Mouse (Mus musculus): ENCODE data around the gene Slco1c1. TPM values are rescaled to one million over a fixed set of nuclear protein-coding genes. Genes with fewer than 3 reads are reported as not detected.

Slco1c1 gene
- polyA plus RNA-seq, 1 experiment from 2014 or later, result 3.6 TPM

GRCm38 (mm10) chr6:141501171-141501570, 23.0 kb upstream of the Slco1c1 start:
- Histone ChIP-seq H3K4me2 (replicated peaks; ENCODE audit: low read depth, low read length) (no peak overlapping the region), H3K27me3 (ENCODE audit: control insufficient read depth, insufficient read depth, low read length) (no peaks in the 10 kb centered on the region), H3K36me3 (ENCODE audit: control insufficient read depth, insufficient read depth, low read length) (no peaks in the 10 kb centered on the region), H3K27ac (ENCODE audit: low read depth, low read length) (no peak overlapping the region), H3K9me3 (ENCODE audit: control insufficient read depth, low read length) (no peaks in the 10 kb centered on the region), H3K9ac (ENCODE audit: low read depth, low read length) (no peak overlapping the region), H3K4me3 (ENCODE audit: low read depth, low read length) (no peak overlapping the region), H3K4me1 (replicated peaks; ENCODE audit: control insufficient read depth, insufficient read depth, low read length) (no peaks in the 10 kb centered on the region)
- ATAC-seq (ENCODE audit: low FRiP score) (no peak), DNase-seq (ENCODE audit: low spot score) (no peak)
- WGBS, result 74% methylated on average over 3 of the region's 3 CpGs

- Histone ChIP-seq H3K4me1 (replicated peaks; ENCODE audit: control insufficient read depth, insufficient read depth, low read length) (no peaks in the 10 kb centered on the region), H3K9ac (ENCODE audit: low read depth, low read length) (no peak overlapping the region), H3K9me3 (ENCODE audit: control insufficient read depth, low read length) (no peaks in the 10 kb centered on the region), H3K27me3 (ENCODE audit: control insufficient read depth, insufficient read depth, low read length) (no peaks in the 10 kb centered on the region), H3K36me3 (ENCODE audit: control insufficient read depth, insufficient read depth, low read length) (no peaks in the 10 kb centered on the region), H3K27ac (ENCODE audit: low read depth, low read length) (no peak overlapping the region), H3K4me2 (replicated peaks; ENCODE audit: low read depth, low read length) (no peak overlapping the region), H3K4me3 (ENCODE audit: low read depth, low read length) (no peak overlapping the region)
- DNase-seq (ENCODE audit: low spot score) (no peak), ATAC-seq (ENCODE audit: low FRiP score) (no peak)
- WGBS, result 88% methylated on average over 2 of the region's 2 CpGs
Measured at GRCm38 (mm10) chr6:141522541-141522940, 1.6 kb upstream of the Slco1c1 start.

- ATAC-seq (ENCODE audit: low FRiP score), result no peak
- Histone ChIP-seq H3K27me3 (ENCODE audit: control insufficient read depth, insufficient read depth, low read length) (no peaks in the 10 kb centered on the region), H3K4me1 (replicated peaks; ENCODE audit: control insufficient read depth, insufficient read depth, low read length) (no peaks in the 10 kb centered on the region), H3K9me3 (ENCODE audit: control insufficient read depth, low read length) (no peaks in the 10 kb centered on the region), H3K36me3 (ENCODE audit: control insufficient read depth, insufficient read depth, low read length) (no peaks in the 10 kb centered on the region), H3K4me3 (ENCODE audit: low read depth, low read length) (no peak overlapping the region), H3K27ac (ENCODE audit: low read depth, low read length) (no peak overlapping the region), H3K9ac (ENCODE audit: low read depth, low read length) (no peak overlapping the region), H3K4me2 (replicated peaks; ENCODE audit: low read depth, low read length) (no peak overlapping the region)
- no peak for DNase-seq (ENCODE audit: low spot score)
- WGBS, result 67% methylated on average over 1 of the region's 1 CpGs
Measured at GRCm38 (mm10) chr6:141525787-141526186, 1.6 kb downstream of the Slco1c1 start.

- H3K9ac ChIP-seq (ENCODE audit: low read depth, low read length), result no peak overlapping the region
- 82% methylated on average over 6 of the region's 6 CpGs for WGBS
- H3K27me3 ChIP-seq (ENCODE audit: control insufficient read depth, insufficient read depth, low read length), result no peaks in the 10 kb centered on the region
- ATAC-seq (ENCODE audit: low FRiP score), result no peak
- no peaks in the 10 kb centered on the region for H3K9me3 ChIP-seq (ENCODE audit: control insufficient read depth, low read length)
- no peak overlapping the region for H3K4me2 ChIP-seq (replicated peaks; ENCODE audit: low read depth, low read length)
- no peaks in the 10 kb centered on the region for H3K36me3 ChIP-seq (ENCODE audit: control insufficient read depth, insufficient read depth, low read length)
- H3K4me3 ChIP-seq (ENCODE audit: low read depth, low read length), result no peak overlapping the region
- H3K4me1 ChIP-seq (replicated peaks; ENCODE audit: control insufficient read depth, insufficient read depth, low read length), result no peaks in the 10 kb centered on the region
- DNase-seq (ENCODE audit: low spot score), result no peak
- H3K27ac ChIP-seq (ENCODE audit: low read depth, low read length), result no peak overlapping the region
Measured at GRCm38 (mm10) chr6:141530865-141531264, 6.7 kb downstream of the Slco1c1 start.

GRCm38 (mm10) chr6:141537298-141537697, 13.1 kb downstream of the Slco1c1 start:
- H3K4me1 ChIP-seq (replicated peaks; ENCODE audit: control insufficient read depth, insufficient read depth, low read length), result no peaks in the 10 kb centered on the region
- H3K9ac ChIP-seq (ENCODE audit: low read depth, low read length), result no peak overlapping the region
- H3K36me3 ChIP-seq (ENCODE audit: control insufficient read depth, insufficient read depth, low read length), result no peaks in the 10 kb centered on the region
- H3K27ac ChIP-seq (ENCODE audit: low read depth, low read length), result no peak overlapping the region
- DNase-seq (ENCODE audit: low spot score) (no peak), ATAC-seq (ENCODE audit: low FRiP score) (no peak)
- H3K27me3 ChIP-seq (ENCODE audit: control insufficient read depth, insufficient read depth, low read length), result no peaks in the 10 kb centered on the region
- no peak overlapping the region for H3K4me2 ChIP-seq (replicated peaks; ENCODE audit: low read depth, low read length)
- WGBS, result 78% methylated on average over 3 of the region's 3 CpGs
- H3K9me3 ChIP-seq (ENCODE audit: control insufficient read depth, low read length), result no peaks in the 10 kb centered on the region
- H3K4me3 ChIP-seq (ENCODE audit: low read depth, low read length), result no peak overlapping the region

- H3K36me3 ChIP-seq (ENCODE audit: control insufficient read depth, insufficient read depth, low read length), result no peaks in the 10 kb centered on the region
- no peaks in the 10 kb centered on the region for H3K4me1 ChIP-seq (replicated peaks; ENCODE audit: control insufficient read depth, insufficient read depth, low read length)
- ATAC-seq (ENCODE audit: low FRiP score) (no peak), DNase-seq (ENCODE audit: low spot score) (no peak)
- no peak overlapping the region for H3K4me2 ChIP-seq (replicated peaks; ENCODE audit: low read depth, low read length)
- H3K9ac ChIP-seq (ENCODE audit: low read depth, low read length), result no peak overlapping the region
- no peak overlapping the region for H3K27ac ChIP-seq (ENCODE audit: low read depth, low read length)
- H3K4me3 ChIP-seq (ENCODE audit: low read depth, low read length), result no peak overlapping the region
- 94% methylated on average over 1 of the region's 1 CpGs for WGBS
- H3K9me3 ChIP-seq (ENCODE audit: control insufficient read depth, low read length), result no peaks in the 10 kb centered on the region
- no peaks in the 10 kb centered on the region for H3K27me3 ChIP-seq (ENCODE audit: control insufficient read depth, insufficient read depth, low read length)
Measured at GRCm38 (mm10) chr6:141541136-141541535, 17.0 kb downstream of the Slco1c1 start.

GRCm38 (mm10) chr6:141543344-141543743, 19.2 kb downstream of the Slco1c1 start:
- no peak for DNase-seq (ENCODE audit: low spot score)
- Histone ChIP-seq H3K27me3 (ENCODE audit: control insufficient read depth, insufficient read depth, low read length) (no peaks in the 10 kb centered on the region), H3K27ac (ENCODE audit: low read depth, low read length) (no peak overlapping the region), H3K4me3 (ENCODE audit: low read depth, low read length) (no peak overlapping the region), H3K9ac (ENCODE audit: low read depth, low read length) (no peak overlapping the region), H3K36me3 (ENCODE audit: control insufficient read depth, insufficient read depth, low read length) (no peaks in the 10 kb centered on the region), H3K4me1 (replicated peaks; ENCODE audit: control insufficient read depth, insufficient read depth, low read length) (no peaks in the 10 kb centered on the region), H3K9me3 (ENCODE audit: control insufficient read depth, low read length) (no peaks in the 10 kb centered on the region), H3K4me2 (replicated peaks; ENCODE audit: low read depth, low read length) (no peak overlapping the region)
- WGBS, result 88% methylated on average over 7 of the region's 7 CpGs
- no peak for ATAC-seq (ENCODE audit: low FRiP score)

- Histone ChIP-seq H3K9ac (ENCODE audit: low read depth, low read length) (no peak overlapping the region), H3K4me2 (replicated peaks; ENCODE audit: low read depth, low read length) (no peak overlapping the region), H3K4me3 (ENCODE audit: low read depth, low read length) (no peak overlapping the region), H3K36me3 (ENCODE audit: control insufficient read depth, insufficient read depth, low read length) (no peaks in the 10 kb centered on the region), H3K27ac (ENCODE audit: low read depth, low read length) (no peak overlapping the region), H3K9me3 (ENCODE audit: control insufficient read depth, low read length) (no peaks in the 10 kb centered on the region), H3K27me3 (ENCODE audit: control insufficient read depth, insufficient read depth, low read length) (no peaks in the 10 kb centered on the region), H3K4me1 (replicated peaks; ENCODE audit: control insufficient read depth, insufficient read depth, low read length) (no peaks in the 10 kb centered on the region)
- ATAC-seq (ENCODE audit: low FRiP score), result no peak
- DNase-seq (ENCODE audit: low spot score), result no peak
- 84% methylated on average over 1 of the region's 1 CpGs for WGBS
Measured at GRCm38 (mm10) chr6:141558118-141558517, 34.0 kb downstream of the Slco1c1 start.

- H3K27me3 ChIP-seq (ENCODE audit: control insufficient read depth, insufficient read depth, low read length), result no peaks in the 10 kb centered on the region
- WGBS, result 87% methylated on average over 2 of the region's 2 CpGs
- no peaks in the 10 kb centered on the region for H3K36me3 ChIP-seq (ENCODE audit: control insufficient read depth, insufficient read depth, low read length)
- H3K4me1 ChIP-seq (replicated peaks; ENCODE audit: control insufficient read depth, insufficient read depth, low read length), result no peaks in the 10 kb centered on the region
- DNase-seq (ENCODE audit: low spot score), result no peak
- H3K27ac ChIP-seq (ENCODE audit: low read depth, low read length), result no peak overlapping the region
- H3K9ac ChIP-seq (ENCODE audit: low read depth, low read length), result no peak overlapping the region
- H3K4me2 ChIP-seq (replicated peaks; ENCODE audit: low read depth, low read length), result no peak overlapping the region
- H3K4me3 ChIP-seq (ENCODE audit: low read depth, low read length), result no peak overlapping the region
- no peaks in the 10 kb centered on the region for H3K9me3 ChIP-seq (ENCODE audit: control insufficient read depth, low read length)
- ATAC-seq (ENCODE audit: low FRiP score), result no peak
Measured at GRCm38 (mm10) chr6:141567366-141567765, 43.2 kb downstream of the Slco1c1 start.

All from hindbrain, embryonic 11.5 days (tissue).